Mouse (Mus musculus) heart, adult 18-20 months (tissue): ENCODE results near the gene Calm1. TPM values are rescaled to one million over a fixed set of nuclear protein-coding genes. Genes with fewer than 3 reads are reported as not detected.
"Not testable (repeated sequence)": the region's sequence is repeated elsewhere in the genome, so short reads cannot be mapped to it uniquely, and the experiment has no call there.

Experiments used
- DNase-seq, 2 experiments: peaks; one replicate each; pipeline ENCODE4 v3.0.0; 2021 to 2022; ENCODE audit warnings: mixed read lengths in 1 of 2
- long read RNA-seq, 2 experiments: library from polyadenylated mRNA; stranded (forward); transcript quantifications; one replicate each; pipeline ENCODE4 v2.0.0; 2021
- total RNA-seq, 2 experiments: library from RNA; stranded (reverse); gene quantifications; 2 replicates each; pipeline ENCODE4 v1.2.3; 2021

Gene Calm1
- total RNA-seq: 100 to 1,000 TPM; 228 to 241 TPM
- long read RNA-seq, experiment 1, full-length matches to known transcripts: 508 of 640 reads
- long read RNA-seq, experiment 1, partial matches to known transcripts: 5 of 640 reads
- long read RNA-seq, experiment 1, other reads (novel, unspliced or antisense): 127 of 640 reads
- long read RNA-seq, experiment 2, full-length matches to known transcripts: 256 of 390 reads
- long read RNA-seq, experiment 2, partial matches to known transcripts: 7 of 390 reads
- long read RNA-seq, experiment 2, other reads (novel, unspliced or antisense): 127 of 390 reads

DNA sequence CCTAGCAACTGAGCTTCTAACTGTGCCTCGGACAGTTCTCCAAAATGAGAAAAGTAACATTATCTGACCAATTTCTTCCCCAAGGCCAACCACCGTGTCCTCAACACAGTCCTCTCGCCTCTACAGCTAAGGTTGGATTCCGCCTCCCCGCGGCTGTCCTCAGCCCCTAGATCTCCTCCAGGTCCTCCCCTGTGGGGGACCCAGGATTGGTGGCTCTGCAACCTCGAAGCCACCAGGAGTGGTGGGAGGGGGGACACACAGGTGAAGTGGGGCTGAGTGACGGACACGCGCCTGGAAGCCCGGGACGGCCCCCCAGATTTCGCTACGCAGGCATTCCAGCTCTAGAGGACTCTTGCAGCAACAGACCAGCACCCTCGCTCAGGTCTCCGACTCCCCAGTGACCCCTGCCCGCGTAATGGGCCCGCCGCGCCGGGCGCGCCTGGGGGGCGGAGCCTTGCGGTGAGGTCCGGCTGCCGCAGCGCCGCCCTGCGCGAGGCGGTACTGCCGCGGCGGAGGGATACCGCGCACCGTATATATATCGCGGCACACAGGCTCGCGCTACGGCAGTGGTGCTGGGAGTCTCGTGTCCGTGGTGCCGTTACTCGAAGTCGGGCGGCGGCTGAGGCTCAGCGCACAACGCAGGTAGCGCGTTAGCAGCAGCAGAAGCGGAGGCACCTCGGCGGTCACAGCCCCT is at the start of gene Calm1:
TSS of gene Calm1 (plus strand) at position 469 of the 694 bp plus-strand sequence.
- DNase-seq: peak; percentile 94 to 96

DNA sequence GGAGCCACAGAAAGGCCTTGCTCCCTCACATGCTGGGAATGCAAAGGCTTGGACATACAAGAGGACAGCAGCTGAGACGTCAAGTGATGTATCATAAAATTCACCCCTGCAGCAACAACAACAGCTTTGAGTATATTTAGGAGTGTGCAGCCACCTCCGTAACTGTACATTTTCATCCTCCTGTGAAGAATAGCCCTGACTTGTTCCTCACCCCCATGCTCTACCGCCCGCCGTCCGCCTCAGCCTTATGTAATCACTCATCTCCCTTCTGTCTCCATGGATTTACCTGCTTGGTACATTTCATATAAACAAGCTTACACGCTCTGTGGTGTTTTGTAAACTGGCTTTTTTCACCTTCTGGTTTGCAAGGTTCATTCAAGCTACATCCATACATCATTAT is 46.8 kb upstream of the Calm1 start:
- no peak for DNase-seq

DNA sequence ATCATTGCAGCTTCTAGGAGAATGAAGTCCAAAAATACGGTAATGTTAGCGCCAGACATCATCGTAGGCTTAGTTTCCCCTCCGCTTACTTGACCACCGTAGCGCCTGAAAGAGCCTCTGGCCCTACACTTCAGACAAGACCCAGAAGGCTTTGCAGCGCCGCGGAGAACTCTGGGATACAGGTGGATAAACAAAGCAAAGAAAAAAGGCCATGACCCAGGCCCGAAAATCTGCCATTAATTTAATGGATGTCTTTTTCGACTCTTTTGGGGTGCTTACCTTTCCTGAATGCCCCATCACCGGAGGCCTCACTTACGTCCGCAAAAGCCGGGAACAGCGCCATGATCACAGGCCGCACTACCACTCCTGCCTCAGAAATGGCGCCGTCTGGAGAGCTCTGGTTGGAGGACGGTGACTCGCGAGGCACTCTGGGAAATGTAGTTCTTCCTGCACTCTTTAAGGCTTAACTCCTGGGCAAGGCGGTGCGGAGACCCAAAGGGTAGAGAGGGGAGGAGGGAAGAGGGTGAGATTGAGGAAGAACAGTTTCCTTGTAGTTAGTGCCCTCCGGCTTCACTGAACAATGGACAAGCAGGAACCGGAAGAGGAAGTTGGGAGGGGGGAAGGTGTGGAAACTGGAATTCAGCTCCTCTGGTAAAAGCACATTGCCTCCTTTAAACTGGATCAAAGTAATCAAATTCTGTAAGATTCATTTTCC is 39.8 kb upstream of the Calm1 start, which contains the start of gene Nrde2:
TSS of gene Nrde2 (minus strand) at position 393 of the 715 bp plus-strand sequence.
- DNase-seq: peak; percentile 96

DNA sequence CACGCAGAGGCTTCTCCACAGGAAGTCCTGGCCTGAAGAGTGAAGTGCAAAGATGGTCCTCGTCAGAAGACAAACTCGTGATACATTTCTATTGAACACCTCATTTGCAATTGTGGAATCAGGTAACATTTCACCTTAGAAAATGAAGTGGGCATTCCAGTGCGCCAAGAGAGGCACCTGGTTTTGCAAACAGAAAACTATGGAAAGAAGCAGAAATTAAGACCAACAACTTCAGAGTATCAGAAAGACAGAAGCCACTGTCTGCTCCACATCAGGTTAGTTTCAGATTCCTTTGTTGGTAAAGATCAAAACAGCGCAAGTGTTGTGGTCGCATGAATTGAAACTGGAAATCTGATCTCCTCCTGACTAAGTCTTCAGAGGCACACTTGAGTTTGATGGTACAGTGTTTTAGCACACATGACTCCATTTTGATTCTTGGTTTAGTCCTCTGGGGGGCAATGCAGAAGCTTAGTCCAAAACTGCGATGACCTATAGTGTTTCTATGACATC is 34.2 kb upstream of the Calm1 start:
- no peak for DNase-seq

DNA sequence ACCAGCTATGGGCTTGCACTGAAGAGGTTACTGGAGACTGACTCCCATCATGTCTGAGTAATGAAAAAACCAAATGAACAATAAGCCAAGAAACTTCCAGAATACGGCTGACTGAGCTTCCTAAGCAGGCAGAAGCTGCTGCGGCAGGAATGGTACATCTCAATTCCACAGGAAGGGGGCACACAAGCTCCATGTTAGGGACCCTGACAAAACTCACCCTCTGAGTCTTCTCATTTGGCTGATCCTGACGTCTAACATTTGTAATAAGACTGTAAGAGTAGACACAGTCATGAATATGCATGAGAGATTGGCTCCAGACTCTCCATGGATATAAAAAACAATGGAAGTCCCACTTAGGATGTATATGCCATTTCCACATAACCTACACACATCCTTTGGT is 33.1 kb upstream of the Calm1 start:
- peak; percentile 25 to 37 for DNase-seq

DNA sequence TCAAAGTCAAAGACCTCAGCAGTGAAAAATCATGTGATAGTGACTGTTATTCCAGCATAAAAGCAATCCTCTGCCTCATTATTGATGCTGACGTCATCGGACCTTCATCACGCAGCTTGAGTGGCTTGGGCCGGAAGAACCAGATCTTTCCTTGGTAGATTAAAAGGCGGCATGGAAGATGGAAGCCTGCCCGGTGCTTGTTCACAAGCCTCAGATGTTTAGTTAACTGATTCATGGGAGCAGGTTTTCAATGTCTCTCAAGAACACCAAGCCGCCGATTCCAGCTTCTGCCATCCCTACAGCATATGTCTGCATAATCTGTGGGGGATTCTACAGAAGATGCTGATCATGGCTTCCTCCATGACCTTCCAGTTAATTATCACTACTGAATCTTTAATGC is 32.3 kb upstream of the Calm1 start:
- no peak for DNase-seq

DNA sequence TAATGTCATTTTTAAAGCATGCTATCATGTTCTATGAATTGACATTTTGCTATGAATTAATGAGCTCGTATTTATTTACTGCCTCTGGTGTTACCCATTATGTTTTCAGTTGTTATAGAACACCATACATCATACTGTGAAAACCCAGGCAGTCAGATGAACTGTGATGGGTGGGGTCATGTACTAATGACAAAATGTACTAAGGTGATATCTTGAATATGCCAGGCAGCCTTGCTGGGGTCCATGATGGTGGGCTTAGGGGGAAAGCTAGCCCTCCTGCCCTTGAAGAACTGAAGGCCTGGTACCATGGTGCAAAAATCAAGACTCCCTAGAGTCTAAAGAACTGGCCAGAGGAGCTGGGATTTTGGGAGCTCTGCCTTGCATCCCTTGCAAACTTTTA is 31.7 kb upstream of the Calm1 start:
- DNase-seq: no peak

DNA sequence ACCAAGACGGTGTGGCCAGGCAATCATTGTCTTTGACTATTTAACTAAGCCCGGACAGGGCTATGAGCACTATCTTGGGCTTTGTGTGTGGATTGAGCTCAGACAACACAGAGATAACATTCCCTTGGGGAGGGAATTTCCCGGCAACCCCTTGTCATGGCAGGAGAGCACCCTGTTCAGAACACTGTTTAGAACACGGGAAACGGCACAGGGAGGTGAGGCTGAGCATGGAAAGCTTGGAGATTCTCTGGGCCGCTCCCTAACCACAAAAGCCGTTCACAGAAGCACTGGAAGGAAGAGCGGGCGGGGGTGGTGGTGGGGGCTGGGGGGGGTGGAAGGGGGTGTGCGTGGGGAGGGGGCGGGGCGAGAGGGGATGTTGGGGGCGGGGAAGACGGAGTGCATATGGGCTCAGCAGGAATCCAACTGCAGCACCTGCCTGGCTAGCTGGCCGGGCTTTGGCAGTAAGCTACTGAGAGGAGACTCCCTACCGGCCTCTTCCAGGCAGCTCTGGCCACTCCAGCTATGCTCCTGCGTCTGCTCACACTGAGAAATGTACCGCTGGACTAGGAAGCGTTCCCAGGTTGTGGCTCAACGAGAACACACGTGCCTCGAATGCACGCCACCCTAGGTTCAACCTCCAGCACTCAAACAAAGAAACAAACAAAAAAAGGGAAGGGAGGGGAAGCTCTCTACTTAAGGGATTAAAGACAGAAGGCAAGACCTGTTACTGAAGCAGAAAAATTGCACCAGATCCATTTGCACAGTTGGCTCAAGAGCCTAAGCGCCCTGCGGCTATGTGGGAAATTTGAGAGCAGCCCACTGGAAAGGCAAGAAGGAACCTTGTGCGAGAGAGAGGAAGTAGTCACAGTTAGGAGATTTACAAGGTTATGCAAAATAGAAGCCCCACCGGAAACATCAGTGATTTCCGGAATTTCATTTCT is 31.0 kb upstream of the Calm1 start:
- peak; percentile 48 to 49 for DNase-seq

DNA sequence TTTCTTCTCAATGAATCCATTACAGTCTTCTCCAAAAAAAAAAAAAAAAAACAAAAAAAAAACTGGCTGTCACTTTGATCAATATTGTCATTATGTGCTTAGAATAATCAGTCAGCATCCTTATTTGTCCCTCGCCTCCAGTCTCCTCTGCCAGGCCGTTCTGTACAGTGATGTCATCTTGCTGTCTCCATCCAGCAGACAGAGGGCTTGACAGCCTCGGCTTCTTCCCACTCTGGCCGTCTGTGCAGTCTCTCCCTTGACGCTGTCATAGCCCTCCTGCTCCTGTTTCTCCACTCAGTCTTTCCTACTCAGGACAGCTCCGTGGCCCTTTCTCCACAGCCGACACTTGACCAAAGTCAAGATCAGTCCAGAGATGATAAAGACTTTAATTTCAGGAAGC is 26.8 kb upstream of the Calm1 start:
- no peak for DNase-seq

DNA sequence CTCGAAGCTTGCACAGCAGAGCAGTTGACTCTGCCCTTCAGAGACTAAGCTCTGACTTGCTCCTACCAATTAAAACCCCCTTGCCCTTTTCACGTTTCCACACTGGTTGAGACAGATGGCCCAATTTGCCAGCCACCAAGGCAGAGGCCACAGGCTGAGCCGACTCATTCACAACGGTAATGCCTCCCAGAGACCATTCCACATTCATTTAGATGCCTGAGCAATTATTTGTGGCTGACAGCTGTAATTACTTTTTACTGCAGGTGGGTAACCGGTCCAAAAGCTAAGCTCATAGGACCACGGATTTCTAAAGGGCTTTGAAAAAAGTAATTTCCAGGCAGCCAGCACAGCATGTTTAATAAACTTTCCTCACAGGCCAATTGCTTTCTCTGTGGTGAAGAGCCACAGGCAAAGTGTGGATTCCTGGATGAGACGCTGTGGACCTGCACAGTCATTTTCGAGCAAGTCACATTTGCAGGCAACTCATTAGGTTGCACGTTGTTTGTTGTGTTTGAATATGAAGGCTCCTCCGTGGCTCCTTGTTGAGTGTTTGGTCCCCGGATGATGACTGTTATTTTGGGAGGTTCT is 22.7 kb upstream of the Calm1 start:
- no peak for DNase-seq

DNA sequence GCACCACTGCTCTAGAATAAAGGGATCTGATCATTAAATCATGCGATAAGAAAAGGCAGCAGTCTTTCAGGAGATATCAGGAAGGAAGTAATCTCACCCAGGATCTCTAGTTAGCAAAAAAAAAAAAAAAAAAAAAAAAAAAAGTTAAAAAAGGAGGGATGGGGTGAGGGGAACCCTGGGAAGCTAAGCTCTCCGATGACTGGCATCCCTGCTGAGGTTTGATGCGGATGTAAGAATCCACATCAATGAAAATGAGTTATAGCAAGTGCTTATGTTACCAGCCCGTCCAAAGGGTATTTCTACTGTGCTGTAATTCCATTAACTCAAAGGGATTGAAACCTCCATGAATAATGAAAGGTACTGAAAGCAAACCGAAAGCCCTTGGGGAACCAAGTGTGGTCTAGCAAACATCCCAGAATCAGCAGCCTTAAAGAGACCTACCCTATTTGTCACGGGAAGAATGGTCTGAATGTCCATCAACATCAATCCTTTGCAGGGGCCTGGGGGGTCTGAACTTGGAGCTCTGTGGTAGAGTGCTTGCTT is 20.3 kb upstream of the Calm1 start:
- DNase-seq: no peak

DNA sequence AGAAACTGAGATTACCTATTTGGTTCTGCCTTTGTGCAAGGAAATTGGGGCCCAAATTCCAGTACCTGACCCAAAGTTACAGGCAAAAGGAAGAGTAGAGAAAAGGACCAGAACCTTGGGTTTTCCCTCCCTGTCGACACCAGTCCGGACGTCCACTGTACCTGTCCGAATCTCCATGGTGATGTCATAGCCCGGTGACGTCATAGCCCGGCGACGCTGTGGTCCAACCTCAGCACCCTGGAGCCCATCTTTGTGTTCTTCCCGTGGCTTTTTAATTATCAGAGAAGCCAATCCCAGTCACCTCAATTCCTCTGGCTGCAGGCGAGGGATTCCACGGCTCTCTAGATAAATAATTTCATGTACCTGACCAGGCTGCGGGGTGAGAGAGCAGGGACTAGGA is 18.4 kb upstream of the Calm1 start:
- no peak for DNase-seq

DNA sequence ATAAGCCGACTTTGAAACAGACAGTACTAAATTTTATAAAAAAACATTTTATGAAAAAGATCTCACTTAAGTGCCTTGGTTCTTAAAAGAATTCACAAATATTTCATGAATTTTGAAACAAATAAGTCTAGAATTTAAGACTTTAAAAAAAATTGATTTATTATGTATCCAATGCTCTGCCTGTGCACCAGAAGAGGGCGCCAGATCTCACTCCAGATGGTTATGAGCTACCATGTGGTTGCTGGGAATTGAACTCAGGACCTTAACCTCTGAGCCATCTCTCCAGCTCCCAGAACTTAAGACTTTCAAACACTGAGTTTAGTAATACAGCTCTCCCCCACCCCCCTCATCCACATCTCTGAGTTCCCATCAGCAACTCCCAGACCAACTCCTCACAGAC is 16.6 kb upstream of the Calm1 start:
- no peak for DNase-seq

DNA sequence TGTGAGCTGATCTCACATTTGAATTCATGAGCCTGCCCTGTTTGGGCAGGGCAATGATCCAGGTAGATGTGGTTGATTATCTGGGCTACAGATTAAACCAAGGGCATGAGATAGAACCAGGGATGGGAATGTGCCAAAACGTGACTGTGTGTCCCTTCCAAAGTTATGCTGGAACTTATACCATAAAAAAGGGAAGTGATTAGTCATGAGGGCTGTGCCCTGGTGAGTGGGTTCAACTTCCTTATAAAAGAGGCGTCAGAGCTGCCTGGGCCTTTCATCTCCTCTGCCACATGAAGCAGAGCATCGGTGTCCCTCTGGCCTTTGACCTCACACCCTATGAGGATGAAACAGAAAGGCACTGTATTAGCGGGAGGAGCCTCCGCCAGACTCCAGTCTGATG is 15.3 kb upstream of the Calm1 start:
- peak in 1 of 2 experiments; percentile 58 for DNase-seq

DNA sequence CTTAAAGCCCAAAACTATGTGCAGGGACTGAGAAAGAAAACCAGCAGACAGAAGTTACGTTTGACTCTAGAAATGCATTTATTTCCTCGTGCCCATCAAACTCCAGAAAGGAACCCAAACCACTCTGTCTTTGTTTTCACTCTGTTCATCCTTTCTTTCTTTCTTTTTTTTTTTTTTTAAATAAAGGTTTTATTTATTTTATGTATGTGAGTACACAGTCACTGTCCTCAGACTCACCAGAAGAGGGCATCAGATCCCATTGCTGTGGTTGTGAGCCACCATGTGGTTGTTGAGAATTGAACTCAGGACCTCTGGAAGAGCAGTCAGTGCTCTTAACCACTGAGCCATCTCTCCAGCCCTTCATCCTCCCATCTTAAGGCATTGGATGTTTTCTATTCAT is 14.3 kb upstream of the Calm1 start:
- not testable (repeated sequence) for DNase-seq

DNA sequence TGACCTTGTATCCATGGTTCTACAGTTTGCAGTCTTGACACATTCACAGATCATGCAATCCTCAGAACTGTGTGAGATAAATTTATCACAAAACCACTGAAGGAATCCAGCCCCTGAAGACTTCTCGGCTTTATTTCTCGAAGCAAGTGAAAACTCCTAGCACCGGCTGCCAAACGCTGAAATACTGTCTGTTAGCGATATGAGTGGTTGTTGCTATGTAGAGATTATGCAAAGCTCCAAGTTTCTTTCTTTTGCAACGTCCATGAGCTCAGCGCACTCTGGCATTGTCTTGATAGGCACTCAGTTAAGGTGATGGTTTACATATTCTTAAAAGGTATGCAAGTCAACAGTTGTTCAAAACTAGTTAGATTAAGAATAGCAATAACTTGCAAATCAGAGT is 13.3 kb upstream of the Calm1 start:
- DNase-seq: no peak

DNA sequence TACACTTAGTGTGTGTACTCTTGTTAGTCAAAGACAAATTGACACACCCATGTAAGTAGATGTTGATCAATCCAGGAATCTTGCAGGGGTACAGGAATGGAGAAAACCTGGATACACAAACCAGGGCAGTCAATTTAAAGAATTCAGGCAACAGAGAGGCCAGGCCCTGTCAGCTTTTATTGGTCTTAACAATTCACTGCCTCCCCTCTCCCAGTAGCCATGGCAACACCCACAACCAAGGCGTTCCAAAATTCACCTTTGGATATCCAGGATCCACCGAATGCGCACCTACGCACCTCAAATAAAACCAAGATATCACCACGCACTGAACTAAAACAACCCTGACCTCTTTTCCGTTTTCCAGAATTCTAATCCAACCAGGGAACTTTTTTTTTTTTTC is 12.9 kb upstream of the Calm1 start:
- peak in 1 of 2 experiments; percentile 45 for DNase-seq

DNA sequence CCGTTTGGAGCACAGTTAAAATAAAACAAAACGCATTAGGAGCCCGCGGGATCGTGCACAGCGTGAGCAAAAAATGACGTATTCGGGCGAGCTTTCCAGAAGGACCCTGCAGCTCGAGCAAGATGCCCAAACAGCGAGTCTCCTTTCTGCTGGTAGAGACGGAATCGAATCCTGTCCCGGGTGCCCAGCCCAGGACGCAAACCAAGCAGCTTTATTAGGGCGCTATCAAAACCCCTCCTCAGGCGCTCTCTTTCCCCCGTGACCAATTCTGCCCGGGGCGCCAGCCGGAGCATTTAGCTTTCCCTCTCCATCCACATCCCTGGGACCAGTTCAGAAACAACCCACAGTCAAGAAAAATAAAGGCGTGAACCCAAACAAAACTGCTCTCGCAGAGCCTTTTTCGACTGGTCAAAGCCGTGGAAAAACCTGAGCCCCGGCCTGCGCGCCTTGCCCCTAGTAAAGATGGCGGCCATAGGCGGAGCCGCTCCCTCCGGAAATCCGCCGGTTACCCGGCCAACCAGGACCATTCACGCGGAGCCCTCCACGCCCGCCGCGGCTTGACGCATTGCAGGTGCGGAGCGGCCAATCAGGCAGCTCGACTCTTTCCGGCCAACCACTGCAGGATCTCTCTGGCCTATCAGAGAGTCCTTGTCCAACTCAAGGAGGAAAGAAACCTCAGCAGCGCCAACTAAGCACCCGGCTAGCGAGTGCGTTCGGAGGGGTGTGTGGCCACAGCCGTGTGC is 12.1 kb upstream of the Calm1 start:
- peak; percentile 99 to 100 for DNase-seq

DNA sequence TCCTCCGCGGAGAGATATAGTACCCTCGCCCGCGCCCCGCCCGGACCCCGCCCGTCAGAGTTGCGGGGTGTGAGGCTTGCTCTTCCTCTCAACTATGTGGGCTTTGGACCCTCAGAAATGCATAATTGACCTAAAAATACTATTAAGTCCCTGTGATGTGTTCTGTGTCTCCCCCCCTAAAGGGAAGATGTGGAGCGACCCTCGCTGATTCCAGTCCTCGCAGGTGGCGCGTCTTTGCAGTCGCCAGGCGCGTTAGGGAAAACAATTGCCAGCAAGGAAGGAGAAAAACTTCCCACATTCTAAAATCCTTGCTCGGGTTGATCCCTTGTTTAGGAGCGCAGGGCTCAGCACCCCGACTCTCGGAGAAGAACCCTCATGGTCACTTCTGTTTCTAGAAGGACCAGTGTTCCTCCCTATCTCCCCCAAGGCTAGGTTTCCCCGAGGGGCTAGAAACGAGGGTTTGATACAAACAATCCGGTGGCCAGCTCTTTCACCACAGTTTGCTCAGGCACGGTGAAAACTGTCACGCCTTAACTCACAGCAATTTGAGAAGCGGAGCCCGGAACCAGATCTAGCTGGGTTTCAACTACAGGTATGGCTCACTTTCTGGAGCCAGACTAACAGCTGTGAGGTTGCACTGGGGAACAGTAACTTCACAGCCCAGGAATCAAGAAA is 11.3 kb upstream of the Calm1 start:
- DNase-seq: peak in 1 of 2 experiments; percentile 77

DNA sequence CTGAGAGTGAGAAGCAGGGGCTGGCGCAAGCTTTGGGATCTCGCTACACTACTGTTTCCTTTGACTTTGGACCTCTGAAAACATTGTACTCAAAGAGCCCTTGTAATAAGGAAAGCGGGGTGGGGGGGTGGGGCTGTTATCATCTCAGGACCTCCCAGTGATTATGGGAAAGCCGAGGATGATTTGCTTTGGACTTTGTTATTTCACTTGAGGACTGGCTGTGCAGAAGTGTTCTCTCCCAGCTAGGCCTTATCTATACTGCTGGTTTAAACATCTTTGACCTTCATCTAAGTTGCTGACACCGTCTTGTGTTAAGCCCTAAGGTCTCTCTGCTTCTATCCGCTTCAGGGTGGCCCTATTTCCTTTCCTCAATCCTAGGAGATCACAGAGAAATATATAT is 8.4 kb upstream of the Calm1 start:
- no peak for DNase-seq
